Mouse (Mus musculus) ES-Bruce4 (cell line): Measurements from ENCODE around the gene Hivep3. TPM values are rescaled to one million over a fixed set of nuclear protein-coding genes. Genes with fewer than 3 reads are reported as not detected.

ENCODE experiments used
- H3K27ac ChIP-seq: 2 replicates; pipeline ENCODE4 v1.5.1; 2012; ENCODE audit warnings: low read length, inconsistent platforms; ENCODE audit not compliant: insufficient read depth
- H3K27me3 ChIP-seq: 2 replicates; pipeline ENCODE4 v1.6.1; 2012; ENCODE audit warnings: mild to moderate bottlenecking, low read length, inconsistent platforms; ENCODE audit not compliant: control insufficient read depth, poor library complexity, insufficient read depth, severe bottlenecking
- H3K36me3 ChIP-seq: 2 replicates; pipeline ENCODE4 v1.6.1; 2012; ENCODE audit warnings: inconsistent platforms, mild to moderate bottlenecking, low read length, moderate library complexity; ENCODE audit not compliant: control insufficient read depth, poor library complexity, insufficient read depth, severe bottlenecking
- H3K4me1 ChIP-seq: one replicate; pipeline ENCODE4 v1.8.1; 2011; ENCODE audit warnings: low read length; ENCODE audit not compliant: control insufficient read depth, insufficient read depth
- H3K4me3 ChIP-seq: 2 replicates; pipeline ENCODE4 v1.5.1; 2011; ENCODE audit warnings: low read depth, mild to moderate bottlenecking, low read length
- H3K9ac ChIP-seq: 2 replicates; pipeline ENCODE4 v1.6.1; 2012; ENCODE audit warnings: low read depth, mild to moderate bottlenecking, inconsistent platforms; ENCODE audit not compliant: poor library complexity, severe bottlenecking
- H3K9me3 ChIP-seq: replicated peaks from 2 replicates; pipeline ENCODE4 v1.6.1; 2012; ENCODE audit warnings: mild to moderate bottlenecking, low read length, inconsistent platforms; ENCODE audit not compliant: control insufficient read depth, poor library complexity, insufficient read depth, severe bottlenecking
- CTCF ChIP-seq: IDR thresholded peaks from one replicate; pipeline ENCODE4 v1.8.1; 2011; ENCODE audit warnings: low read depth, low read length
- EP300 ChIP-seq: IDR thresholded peaks from 2 replicates; pipeline ENCODE4 v1.6.1; 2011; ENCODE audit warnings: low read depth, low read length; ENCODE audit not compliant: insufficient read depth
- POLR2A ChIP-seq: IDR thresholded peaks from one replicate; pipeline ENCODE4 v1.8.1; 2011; ENCODE audit warnings: low read length; ENCODE audit not compliant: insufficient read depth
- polyA plus RNA-seq: library from polyadenylated mRNA; stranded (reverse); fragments of >200 nt; gene quantifications from 2 replicates; pipeline ENCODE4 v1.2.4, GENCODE M21; 2011; ENCODE audit warnings: low read depth; ENCODE audit not compliant: missing spikeins, insufficient read depth, insufficient read length

Hivep3 gene
- polyA plus RNA-seq, 1 experiment = 0.79 TPM

- Histone ChIP-seq H3K9me3 (no peaks in the 10 kb centered on the region), H3K36me3 (no peaks in the 10 kb centered on the region), H3K4me3 (peak overlapping the region; percentile 59), H3K4me1 (peaks cover 5% of the 10 kb centered on the region), H3K27me3 (no peaks in the 10 kb centered on the region), H3K27ac (no peak overlapping the region), H3K9ac (peak overlapping the region; percentile 56)
- peak; percentile 94 for TF ChIP-seq EP300
- no peak for TF ChIP-seq CTCF
These were observed 81.7 kb downstream of the Hivep3 start for GRCm38 (mm10) chr4:119815133-119815792.

- Histone ChIP-seq H3K36me3 (no peaks in the 10 kb centered on the region), H3K27me3 (no peaks in the 10 kb centered on the region), H3K4me3 (no peak overlapping the region), H3K9me3 (no peaks in the 10 kb centered on the region), H3K27ac (no peak overlapping the region), H3K9ac (no peak overlapping the region), H3K4me1 (peaks cover 5% of the 10 kb centered on the region)
- TF ChIP-seq POLR2A (no peak), EP300 (no peak), CTCF (no peak)
These were observed 82.2 kb downstream of the Hivep3 start for GRCm38 (mm10) chr4:119815793-119816161.

- Histone ChIP-seq H3K27ac (no peak overlapping the region), H3K36me3 (no peaks in the 10 kb centered on the region), H3K4me1 (peaks cover 5% of the 10 kb centered on the region), H3K9ac (no peak overlapping the region), H3K9me3 (no peaks in the 10 kb centered on the region), H3K27me3 (no peaks in the 10 kb centered on the region), H3K4me3 (no peak overlapping the region)
- no peak for TF ChIP-seq POLR2A
- TF ChIP-seq EP300 = no peak
These were observed 83.2 kb downstream of the Hivep3 start for GRCm38 (mm10) chr4:119816620-119817356.

- Histone ChIP-seq H3K4me3 (no peak overlapping the region), H3K27me3 (no peaks in the 10 kb centered on the region), H3K27ac (no peak overlapping the region), H3K9ac (no peak overlapping the region), H3K9me3 (no peaks in the 10 kb centered on the region), H3K4me1 (no peaks in the 10 kb centered on the region), H3K36me3 (no peaks in the 10 kb centered on the region)
- TF ChIP-seq CTCF (no peak), EP300 (no peak), POLR2A (no peak)
These were observed 92.4 kb downstream of the Hivep3 start for GRCm38 (mm10) chr4:119825956-119826355.

GRCm38 (mm10) chr4:119828386-119828785 is 94.8 kb downstream of the Hivep3 start:
- Histone ChIP-seq H3K4me1 (no peaks in the 10 kb centered on the region), H3K27me3 (no peaks in the 10 kb centered on the region), H3K9me3 (no peaks in the 10 kb centered on the region), H3K9ac (no peak overlapping the region), H3K4me3 (no peak overlapping the region), H3K27ac (no peak overlapping the region), H3K36me3 (no peaks in the 10 kb centered on the region)
- no peak for TF ChIP-seq EP300
- TF ChIP-seq CTCF = no peak
- no peak for TF ChIP-seq POLR2A

- TF ChIP-seq EP300 (no peak), POLR2A (no peak), CTCF (no peak)
These were observed 95.4 kb downstream of the Hivep3 start for GRCm38 (mm10) chr4:119828996-119829395.

More at GRCm38 (mm10) chr4:119828996-119829395, 95.4 kb downstream of the Hivep3 start:
- Histone ChIP-seq H3K4me3 (no peak overlapping the region), H3K4me1 (no peaks in the 10 kb centered on the region), H3K36me3 (no peaks in the 10 kb centered on the region), H3K9me3 (no peaks in the 10 kb centered on the region), H3K27ac (no peak overlapping the region), H3K27me3 (no peaks in the 10 kb centered on the region), H3K9ac (no peak overlapping the region)
